Mouse (Mus musculus): Measurements from ENCODE around the gene Sh3bgrl.

DNA sequence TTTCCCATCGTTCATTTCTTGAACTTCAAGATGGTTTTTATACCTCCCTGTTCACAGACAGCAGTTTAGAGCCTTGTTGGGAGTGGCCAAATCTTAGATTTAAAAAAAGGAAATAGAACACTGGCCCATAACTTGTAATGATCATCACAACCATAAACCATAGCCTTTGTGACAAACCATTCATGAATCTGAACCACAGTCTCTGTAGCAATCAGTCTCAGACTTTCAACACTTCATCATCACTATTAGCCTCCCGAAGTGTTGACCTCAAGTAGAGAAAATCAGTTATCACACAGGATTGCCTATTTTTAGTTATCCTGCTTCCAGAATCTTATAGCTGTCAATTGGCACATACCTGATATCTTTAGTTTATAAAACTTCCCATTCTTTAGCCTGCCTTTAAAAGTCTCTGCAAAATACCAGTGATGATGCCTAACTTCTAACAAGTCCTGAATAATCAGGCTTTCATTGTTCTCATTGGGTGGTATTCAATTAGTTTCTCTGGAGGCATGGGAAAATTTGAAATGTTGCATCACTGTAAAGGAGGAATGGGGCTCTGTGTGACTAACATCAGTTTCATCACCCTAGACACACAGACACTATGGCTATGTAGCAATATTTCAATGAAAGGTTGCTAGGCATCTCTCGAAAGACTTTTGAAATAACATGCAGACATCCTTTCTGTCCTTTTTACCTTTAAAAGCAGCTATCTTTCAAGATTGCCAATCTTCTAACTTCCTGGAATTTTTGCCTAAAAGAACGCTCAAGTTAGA is 89.7 kb downstream of the Sh3bgrl start:
- TF ChIP-seq CTCF (IDR thresholded peaks at IDR 0.05) (no peak), EP300 (IDR thresholded peaks at IDR 0.05) (no peak)

All from lung, postnatal 0 days (tissue).